Mouse (Mus musculus): ENCODE results near the gene Gulp1. TPM values are rescaled to one million over a fixed set of nuclear protein-coding genes. Genes with fewer than 3 reads are reported as not detected.
A peak's percentile ranks its signal among the peaks of the same experiment; 100 is the strongest.

Gulp1 gene
- total RNA-seq, 2 experiments from 2014 or later = 10.2 to 14.7 TPM

- peak; percentile 20 for DNase-seq
Measured at GRCm38 (mm10) chr1:44741256-44741655, 189.9 kb downstream of the Gulp1 start.

- DNase-seq = peak; percentile 62
Measured at GRCm38 (mm10) chr1:44745711-44746110, 194.4 kb downstream of the Gulp1 start.

- no peak for DNase-seq
Measured at GRCm38 (mm10) chr1:44750731-44751730, 199.7 kb downstream of the Gulp1 start.

GRCm38 (mm10) chr1:44778251-44778650 lies 226.9 kb downstream of the Gulp1 start:
- no peak for DNase-seq

GRCm38 (mm10) chr1:44803594-44804372 lies 252.5 kb downstream of the Gulp1 start:
- no peak for DNase-seq

GRCm38 (mm10) chr1:44806368-44806767 lies 255.1 kb downstream of the Gulp1 start:
- DNase-seq = no peak

GRCm38 (mm10) chr1:44810336-44810735 lies 259.0 kb downstream of the Gulp1 start:
- DNase-seq = no peak

GRCm38 (mm10) chr1:44833934-44834333 lies 282.6 kb downstream of the Gulp1 start:
- DNase-seq = no peak
